Mouse (Mus musculus) heart, embryonic 16.5 days (tissue): ENCODE measurements around the gene Smyd3. TPM values are rescaled to one million over a fixed set of nuclear protein-coding genes. Genes with fewer than 3 reads are reported as not detected.

Source experiments
- ATAC-seq: fragments of 200-750 bp; cut with Nextera tagmentation; replicated peaks from 2 replicates; pipeline ENCODE4 v1.8.0; 2017; ENCODE audit warnings: moderate number of reproducible peaks; ENCODE audit not compliant: insufficient read depth, low FRiP score; ENCODE audit errors: extremely low read depth
- H3K27ac ChIP-seq: fragments of 300-500 bp; sonication (generic); 2 replicates; pipeline ENCODE4 v1.5.1; 2014; ENCODE audit warnings: mild to moderate bottlenecking, low read length, control low read depth, moderate library complexity
- H3K27me3 ChIP-seq: fragments of 300-500 bp; sonication (generic); 2 replicates; pipeline ENCODE4 v1.6.1; 2014; ENCODE audit warnings: low read length, mixed read lengths; ENCODE audit not compliant: control insufficient read depth, insufficient read depth
- H3K36me3 ChIP-seq: fragments of 300-500 bp; sonication (generic); 2 replicates; pipeline ENCODE4 v1.6.1; 2014; ENCODE audit not compliant: control insufficient read depth, insufficient read depth
- H3K4me1 ChIP-seq: fragments of 300-500 bp; sonication (generic); 2 replicates; pipeline ENCODE4 v1.6.1; 2014; ENCODE audit warnings: low read length, mixed read lengths; ENCODE audit not compliant: control insufficient read depth, insufficient read depth
- H3K4me2 ChIP-seq: fragments of 300-500 bp; sonication (generic); 2 replicates; pipeline ENCODE4 v1.6.1; 2014; ENCODE audit warnings: low read depth, mild to moderate bottlenecking, control low read depth, low read length
- H3K4me3 ChIP-seq: fragments of 300-500 bp; sonication (generic); 2 replicates; pipeline ENCODE4 v1.5.1; 2014; ENCODE audit warnings: mild to moderate bottlenecking, control low read depth, low read length
- H3K9ac ChIP-seq: fragments of 300-500 bp; sonication (generic); 2 replicates; pipeline ENCODE4 v1.6.1; 2014; ENCODE audit warnings: low read length, control low read depth
- H3K9me3 ChIP-seq: fragments of 300-500 bp; sonication (generic); replicated peaks from 2 replicates; pipeline ENCODE4 v1.6.1; 2016; ENCODE audit warnings: low read length; ENCODE audit not compliant: control insufficient read depth
- WGBS: fragments of 180-500 bp; shearing (Covaris S2); extraction: QIAGEN DNeasy Blood & Tissue Kit; methylation state at CpG from one replicate; pipeline ENCODE4 v1.1.7; 2014; 5-methylcytosine and 5-hydroxymethylcytosine counted together
- polyA plus RNA-seq: library from polyadenylated mRNA; unstranded; fragments of >200 nt; fragmentation: Nextera tagmentation; extraction: Ambion mirVana; gene quantifications from 2 replicates; pipeline ENCODE4 v1.2.1, GENCODE M21; 2015

Gene Smyd3
- polyA plus RNA-seq, 1 experiment from 2014 or later, result 13.3 TPM

DNA sequence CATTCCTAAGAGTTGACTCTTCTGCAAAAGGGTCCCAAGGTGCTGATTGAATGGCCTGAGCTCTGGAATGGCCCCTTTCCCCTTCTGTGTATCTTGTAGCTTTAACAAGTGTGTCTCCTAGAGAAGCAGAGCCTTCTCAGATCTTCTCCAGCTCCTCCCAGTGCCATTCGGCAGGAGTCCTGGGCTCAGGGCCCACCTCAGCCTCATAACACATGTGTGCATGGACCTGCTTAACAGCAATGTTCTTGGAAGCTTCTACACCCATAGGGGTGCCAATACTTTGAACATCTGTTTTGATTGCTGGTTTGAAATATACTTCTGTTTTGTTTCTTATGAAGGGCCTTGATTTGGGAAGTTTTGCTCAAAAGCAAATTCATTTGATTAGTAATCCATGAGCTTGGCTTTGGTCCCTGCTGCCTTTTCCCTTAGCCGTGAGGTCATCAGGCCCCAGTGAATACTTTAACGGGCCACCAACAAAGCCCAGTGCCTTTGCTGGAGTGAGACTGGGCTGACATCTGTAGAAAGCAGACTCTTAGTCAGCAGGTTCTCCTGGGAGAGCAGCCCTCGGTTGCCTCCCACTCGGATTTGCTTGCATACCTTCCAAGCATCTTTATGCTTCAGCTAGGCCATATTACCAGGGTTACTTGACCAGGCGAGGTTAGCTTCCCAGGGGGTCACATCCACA is 583.7 kb downstream of the Smyd3 start:
- ATAC-seq, result no peak

DNA sequence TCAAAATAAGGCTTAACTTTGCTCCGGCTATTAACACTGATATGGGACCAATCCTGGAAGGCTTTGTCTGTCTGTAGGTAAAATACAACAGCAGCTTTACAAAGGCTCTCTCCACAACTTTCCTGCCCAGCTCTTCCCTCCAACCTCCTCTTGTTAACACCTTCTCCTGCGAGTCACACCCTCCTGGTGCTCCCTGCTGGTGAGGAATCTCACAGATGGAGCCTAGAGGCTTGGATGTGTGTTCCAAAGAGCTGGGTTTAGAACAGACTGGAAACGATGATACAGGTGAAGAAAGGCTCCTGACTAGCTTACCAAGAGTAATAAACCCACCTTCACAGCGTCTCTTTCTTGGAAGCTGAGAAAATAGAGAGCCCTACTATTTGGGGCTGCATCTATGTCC is 588.3 kb downstream of the Smyd3 start:
- H3K27ac ChIP-seq, result no peak overlapping the region
- no peaks in the 10 kb centered on the region for H3K27me3 ChIP-seq
- WGBS, result 50% methylated on average over 4 of the region's 4 CpGs
- ATAC-seq, result no peak
- no peak overlapping the region for H3K4me3 ChIP-seq
- H3K4me2 ChIP-seq, result no peak overlapping the region
- no peaks in the 10 kb centered on the region for H3K4me1 ChIP-seq
- H3K36me3 ChIP-seq, result peaks cover 4% of the 10 kb centered on the region; the same call in 1 of the 2 replicates
- no peak overlapping the region for H3K9ac ChIP-seq
- H3K9me3 ChIP-seq, result no peaks in the 10 kb centered on the region

More for the DNA sequence above, 583.7 kb downstream of the Smyd3 start:
- Histone ChIP-seq H3K4me1 (no peaks in the 10 kb centered on the region), H3K27me3 (no peaks in the 10 kb centered on the region), H3K9ac (no peak overlapping the region), H3K9me3 (no peaks in the 10 kb centered on the region), H3K4me2 (no peak overlapping the region), H3K27ac (no peak overlapping the region), H3K4me3 (no peak overlapping the region), H3K36me3 (peaks cover 4% of the 10 kb centered on the region; the same call in 1 of the 2 replicates)
- WGBS, result 80% methylated on average over 6 of the region's 6 CpGs

DNA sequence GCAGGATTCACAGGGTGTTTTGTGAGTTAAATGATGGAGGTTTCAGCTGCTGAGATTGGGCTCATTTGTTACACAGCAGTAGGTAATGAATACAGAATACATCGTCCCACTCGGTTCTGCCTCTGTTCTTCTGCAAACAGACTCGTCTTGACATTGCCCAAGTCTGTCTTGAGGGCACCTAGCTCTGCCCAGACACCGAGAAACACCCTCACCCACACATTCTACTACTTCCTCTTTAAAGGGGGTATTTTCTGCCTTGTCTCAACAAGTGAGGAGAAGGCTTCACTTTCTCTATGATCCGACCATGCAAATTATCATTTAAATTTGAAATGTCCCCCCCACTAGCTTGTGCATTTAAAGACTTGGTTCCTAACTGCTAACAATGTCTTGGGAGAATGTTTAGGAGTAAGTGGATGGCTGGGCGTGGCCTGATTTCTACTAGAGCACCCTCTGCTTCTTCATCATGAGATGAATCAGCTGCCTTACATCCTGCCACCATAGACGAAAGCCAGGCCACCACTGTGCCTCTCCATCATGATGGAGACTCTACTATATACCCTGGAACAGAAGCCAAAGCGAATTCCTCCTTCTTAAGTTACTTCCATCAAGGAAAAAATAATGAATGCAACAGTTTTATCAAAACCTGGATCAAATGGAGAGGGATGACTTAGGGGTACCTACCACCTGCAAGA is 593.2 kb downstream of the Smyd3 start:
- H3K4me2 ChIP-seq, result no peak overlapping the region
- no peaks in the 10 kb centered on the region for H3K36me3 ChIP-seq
- no peaks in the 10 kb centered on the region for H3K27me3 ChIP-seq
- no peak overlapping the region for H3K27ac ChIP-seq
- WGBS, result 76% methylated on average over 8 of the region's 8 CpGs
- ATAC-seq, result no peak
- H3K9ac ChIP-seq, result no peak overlapping the region
- H3K4me3 ChIP-seq, result no peak overlapping the region
- no peaks in the 10 kb centered on the region for H3K9me3 ChIP-seq
- no peaks in the 10 kb centered on the region for H3K4me1 ChIP-seq

DNA sequence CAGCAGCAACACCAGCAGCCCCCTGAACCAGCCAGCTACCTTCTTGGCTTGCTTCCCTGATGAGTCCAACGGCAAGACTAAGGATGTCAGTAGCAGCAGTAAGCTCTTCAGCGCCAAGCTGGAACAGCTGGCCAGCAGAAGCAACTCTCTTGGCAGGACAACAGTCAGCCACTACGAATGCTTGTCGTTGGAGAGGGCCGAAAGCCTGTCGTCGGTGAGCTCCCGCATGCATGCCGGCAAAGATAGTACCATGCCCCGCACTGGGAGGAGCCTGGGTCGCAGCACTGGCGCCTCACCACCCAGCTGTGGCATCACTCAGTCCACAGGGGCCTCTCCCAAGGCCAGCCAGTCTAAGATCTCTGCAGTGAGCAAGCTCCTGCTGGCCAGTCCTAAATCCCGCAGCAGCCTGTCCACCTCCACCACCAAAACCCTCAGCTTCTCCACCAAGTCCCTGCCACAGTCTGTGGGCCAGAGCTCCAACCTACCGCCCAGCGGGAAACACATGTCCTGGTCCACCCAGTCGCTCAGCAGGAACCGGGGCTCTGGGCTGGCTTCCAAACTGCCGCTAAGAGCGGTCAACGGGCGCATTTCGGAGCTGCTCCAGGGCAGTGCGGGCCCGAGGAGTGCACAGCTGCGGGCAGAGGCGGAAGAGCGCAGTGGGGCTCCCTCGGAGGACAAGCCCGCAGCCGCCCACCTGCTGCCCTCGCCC is 600.5 kb downstream of the Smyd3 start:
- WGBS, result 43% methylated on average over 31 of the region's 31 CpGs
- Histone ChIP-seq H3K4me1 (peaks cover 3% of the 10 kb centered on the region), H3K9ac (no peak overlapping the region), H3K27me3 (no peaks in the 10 kb centered on the region), H3K36me3 (peaks cover 12% of the 10 kb centered on the region), H3K9me3 (no peaks in the 10 kb centered on the region), H3K4me3 (no peak overlapping the region), H3K27ac (no peak overlapping the region), H3K4me2 (0 out of 2 replicates have a peak overlapping the region, but pooled peaks have one; percentile 1)
- 0 out of 2 replicates have a peak, but pooled peaks have one; percentile 7 for ATAC-seq

DNA sequence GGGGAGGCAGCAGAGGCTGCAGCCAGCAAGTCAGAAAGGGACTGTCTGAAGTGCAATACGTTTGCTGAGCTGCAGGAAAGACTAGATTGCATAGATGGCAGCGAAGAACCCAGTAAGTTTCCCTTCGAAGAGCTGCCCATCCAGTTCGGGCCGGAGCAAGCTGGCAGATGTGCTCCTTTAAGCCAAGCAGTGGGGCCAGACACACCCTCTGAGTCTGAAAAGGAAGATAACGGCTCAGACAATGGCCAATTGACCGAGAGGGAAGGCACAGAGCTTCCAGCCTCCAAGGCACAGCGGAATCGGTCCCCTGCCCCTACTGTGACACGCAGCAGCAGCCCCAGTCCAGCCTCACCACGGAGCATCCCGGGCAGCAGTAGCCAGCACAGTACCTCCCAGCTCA is 602.8 kb downstream of the Smyd3 start:
- H3K27me3 ChIP-seq, result no peaks in the 10 kb centered on the region
- no peaks in the 10 kb centered on the region for H3K9me3 ChIP-seq
- H3K27ac ChIP-seq, result no peak overlapping the region
- ATAC-seq, result no peak
- H3K9ac ChIP-seq, result no peak overlapping the region
- H3K4me2 ChIP-seq, result no peak overlapping the region
- WGBS, result 68% methylated on average over 12 of the region's 12 CpGs
- H3K4me1 ChIP-seq, result peaks cover 3% of the 10 kb centered on the region
- H3K4me3 ChIP-seq, result no peak overlapping the region
- peaks cover 12% of the 10 kb centered on the region for H3K36me3 ChIP-seq

DNA sequence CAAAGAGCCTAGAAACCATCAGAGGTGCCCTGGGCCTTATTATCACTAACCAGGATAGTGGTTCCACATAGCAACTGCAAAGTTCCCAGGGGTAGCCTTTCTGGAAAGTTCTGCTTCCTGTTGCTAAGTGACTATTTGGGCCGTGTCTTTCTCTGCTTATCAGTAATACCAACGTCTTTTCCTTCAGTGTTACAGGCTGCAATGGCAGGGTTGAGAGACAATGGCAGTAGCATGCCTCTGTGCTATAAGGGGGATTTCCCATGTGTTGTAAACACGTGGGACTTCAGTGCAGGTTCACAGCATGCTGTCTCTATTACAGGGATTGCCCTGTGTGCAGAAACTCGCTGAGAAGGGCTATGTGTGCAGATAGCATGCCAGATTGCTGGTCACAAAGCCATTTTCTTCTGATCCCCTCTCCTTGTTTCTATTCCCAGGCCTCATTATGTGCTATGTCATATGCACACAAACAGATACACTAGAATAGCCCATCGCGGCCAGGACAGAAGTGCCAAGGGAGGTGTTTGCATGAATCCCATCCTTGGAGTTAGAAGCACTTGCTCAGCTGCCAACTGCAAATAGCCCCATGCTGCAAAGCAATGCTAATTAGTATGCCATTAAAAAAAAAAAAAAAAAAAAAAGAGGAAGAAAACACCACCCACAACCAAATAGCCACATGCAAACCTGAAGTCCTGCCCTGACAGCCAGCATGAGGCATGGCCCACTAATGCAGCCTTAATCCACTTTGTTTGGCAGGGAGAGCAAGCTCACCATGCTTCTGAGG is 604.7 kb downstream of the Smyd3 start:
- Histone ChIP-seq H3K4me2 (no peak overlapping the region), H3K9me3 (no peaks in the 10 kb centered on the region), H3K9ac (no peak overlapping the region), H3K27ac (no peak overlapping the region), H3K4me3 (no peak overlapping the region), H3K27me3 (no peaks in the 10 kb centered on the region), H3K36me3 (peaks cover 12% of the 10 kb centered on the region), H3K4me1 (peaks cover 3% of the 10 kb centered on the region)
- ATAC-seq, result no peak
- WGBS, result 38% methylated on average over 6 of the region's 6 CpGs

DNA sequence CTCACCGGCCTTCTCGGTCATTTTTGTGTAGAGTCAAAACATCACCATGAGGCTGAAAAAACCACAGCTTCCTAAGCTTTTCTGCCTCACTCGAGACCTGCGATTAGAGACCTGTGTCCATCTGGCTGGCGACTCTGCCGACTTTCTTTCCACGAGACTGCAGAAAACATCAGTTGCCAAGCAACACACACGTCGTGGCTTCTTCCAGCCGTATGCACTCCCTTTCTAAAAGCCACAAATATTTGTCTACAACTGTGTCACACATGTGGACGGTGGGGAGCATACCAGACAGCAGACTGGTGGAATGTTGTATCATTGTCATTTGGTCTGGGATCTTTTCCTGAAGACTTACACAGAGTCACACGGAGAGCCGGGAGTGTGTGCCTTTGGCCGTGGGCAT is 606.9 kb downstream of the Smyd3 start:
- Histone ChIP-seq H3K27ac (no peak overlapping the region), H3K9me3 (no peaks in the 10 kb centered on the region), H3K4me3 (no peak overlapping the region), H3K9ac (no peak overlapping the region), H3K4me2 (no peak overlapping the region), H3K27me3 (no peaks in the 10 kb centered on the region), H3K36me3 (peaks cover 7% of the 10 kb centered on the region), H3K4me1 (peaks cover 3% of the 10 kb centered on the region)
- no peak for ATAC-seq
- 57% methylated on average over 14 of the region's 14 CpGs for WGBS
